Mouse (Mus musculus): ENCODE data around the gene Prcd.
"Not testable (repeated sequence)": the region's sequence is repeated elsewhere in the genome, so short reads cannot be mapped to it uniquely, and the experiment has no call there.

The Prcd gene

GRCm38 (mm10) chr11:116648213-116648921 is 5.0 kb upstream of the Prcd start:
- DNase-seq (ENCODE audit: low read depth, low spot score), result peak; percentile 80

GRCm38 (mm10) chr11:116648976-116649375 is 4.4 kb upstream of the Prcd start:
- no peak for DNase-seq (ENCODE audit: low read depth, low spot score)

- no peak for DNase-seq (ENCODE audit: low read depth, low spot score)
Observed at GRCm38 (mm10) chr11:116649711-116650337, 3.5 kb upstream of the Prcd start.

GRCm38 (mm10) chr11:116650811-116651210 is 2.5 kb upstream of the Prcd start:
- no peak for DNase-seq (ENCODE audit: low read depth, low spot score)

- no peak for DNase-seq (ENCODE audit: low read depth, low spot score)
Observed at GRCm38 (mm10) chr11:116651339-116651738, 2.0 kb upstream of the Prcd start.

- DNase-seq (ENCODE audit: low read depth, low spot score), result no peak
Observed at GRCm38 (mm10) chr11:116652330-116653098, 820 bp upstream of the Prcd start.

GRCm38 (mm10) chr11:116653709-116654221 is 431 bp downstream of the Prcd start:
- DNase-seq (ENCODE audit: low read depth, low spot score), result no peak

- no peak for DNase-seq (ENCODE audit: low read depth, low spot score)
Observed at GRCm38 (mm10) chr11:116654255-116654821, 1.0 kb downstream of the Prcd start, which contains the start of gene Cygb. Cygb (minus strand) TSS chr11:116654313.

GRCm38 (mm10) chr11:116656348-116657191 is 3.2 kb downstream of the Prcd start:
- DNase-seq (ENCODE audit: low read depth, low spot score), result no peak

- peak; percentile 96 for DNase-seq (ENCODE audit: low read depth, low spot score)
Observed at GRCm38 (mm10) chr11:116657311-116658223, 4.2 kb downstream of the Prcd start.

- no peak for DNase-seq (ENCODE audit: low read depth, low spot score)
Observed at GRCm38 (mm10) chr11:116658238-116658637, 4.9 kb downstream of the Prcd start.

- DNase-seq (ENCODE audit: low read depth, low spot score), result no peak
Observed at GRCm38 (mm10) chr11:116659027-116659621, 5.8 kb downstream of the Prcd start.

GRCm38 (mm10) chr11:116660181-116660580 is 6.8 kb downstream of the Prcd start:
- no peak for DNase-seq (ENCODE audit: low read depth, low spot score)

- DNase-seq (ENCODE audit: low read depth, low spot score), result no peak
Observed at GRCm38 (mm10) chr11:116661291-116661947, 8.1 kb downstream of the Prcd start.

GRCm38 (mm10) chr11:116661948-116662377 is 8.6 kb downstream of the Prcd start:
- DNase-seq (ENCODE audit: low read depth, low spot score), result peak; percentile 69

- DNase-seq (ENCODE audit: low read depth, low spot score), result no peak
Observed at GRCm38 (mm10) chr11:116665289-116665688, 12.0 kb downstream of the Prcd start.

- no peak for DNase-seq (ENCODE audit: low read depth, low spot score)
Observed at GRCm38 (mm10) chr11:116666566-116666965, 13.2 kb downstream of the Prcd start.

- DNase-seq (ENCODE audit: low read depth, low spot score), result not testable (repeated sequence)
Observed at GRCm38 (mm10) chr11:116667012-116667411, 13.7 kb downstream of the Prcd start.

GRCm38 (mm10) chr11:116667930-116668329 is 14.6 kb downstream of the Prcd start:
- no peak for DNase-seq (ENCODE audit: low read depth, low spot score)
